Mouse (Mus musculus): Measurements from ENCODE around the gene Ptgfrn. TPM values are rescaled to one million over a fixed set of nuclear protein-coding genes. Genes with fewer than 3 reads are reported as not detected.

Ptgfrn gene
- polyA plus RNA-seq, 1 experiment from 2014 or later: 0.68 TPM

Other genes with a start within 250 kb of the Ptgfrn start
- gene Trim45, start 188.1 kb downstream of the Ptgfrn start, polyA plus RNA-seq (2016; fragmentation: Nextera tagmentation; extraction: Ambion mirVana): 1.0 and 1.2 TPM in 2 replicates
- 13.8 and 13.9 TPM in 2 replicates for gene Ttf2, start 140.6 kb downstream of the Ptgfrn start, polyA plus RNA-seq (2016; fragmentation: Nextera tagmentation; extraction: Ambion mirVana)
- gene Cd101, start 80.7 kb downstream of the Ptgfrn start, polyA plus RNA-seq (2016; fragmentation: Nextera tagmentation; extraction: Ambion mirVana): 0.04 and 0.08 TPM in 2 replicates
- gene Cd2, start 177.7 kb upstream of the Ptgfrn start, polyA plus RNA-seq (2016; fragmentation: Nextera tagmentation; extraction: Ambion mirVana): not detected in 2 replicates